14 mouse cellular contexts compared by ENCODE assay signal in genomic region chr9:88120963-88121570, GRCm38 (mm10).
DNase-seq lines count a peak whose midpoint lies in the region; ATAC-seq lines count a peak whose summit lies in the region.
"Had no signal": no experiment of that assay in that cellular context is flagged by ENCODE, and none has a peak within 500 bp of the region (broad histone marks: within the 10 kb centered on the region; RNA-seq: fewer than 3 reads in every experiment).

No protein-coding gene starts in this region.

- no peaks in the 10 kb centered on the region for H3K36me3 ChIP-seq in hindbrain, embryonic 10.5 days
- H3K36me3 ChIP-seq in hindbrain, embryonic 11.5 days (ENCODE audit: control insufficient read depth, insufficient read depth, low read length): no peaks in the 10 kb centered on the region
- H3K36me3 ChIP-seq in limb, embryonic 10.5 days: no peaks in the 10 kb centered on the region
- H3K36me3 ChIP-seq in neural tube, embryonic 15.5 days: no peaks in the 10 kb centered on the region
- H3K36me3 ChIP-seq: liver, embryonic 15.5 days had no signal

- H3K4me1 ChIP-seq in hindbrain, embryonic 10.5 days (replicated peaks): no peaks in the 10 kb centered on the region
- no peaks in the 10 kb centered on the region for H3K4me1 ChIP-seq in hindbrain, embryonic 11.5 days (replicated peaks; ENCODE audit: control insufficient read depth, insufficient read depth, low read length)
- H3K4me1 ChIP-seq in limb, embryonic 10.5 days: peaks cover 21% of the 10 kb centered on the region
- no peaks in the 10 kb centered on the region for H3K4me1 ChIP-seq in neural tube, embryonic 15.5 days
- H3K4me1 ChIP-seq: liver, embryonic 15.5 days; megakaryocyte, embryonic 14.5 days had no signal

- H3K4me3 ChIP-seq in hindbrain, embryonic 10.5 days: no peak overlapping the region
- H3K4me3 ChIP-seq in hindbrain, embryonic 11.5 days (ENCODE audit: low read depth, low read length): no peak overlapping the region
- H3K4me3 ChIP-seq in limb, embryonic 10.5 days: no peak overlapping the region
- no peak overlapping the region for H3K4me3 ChIP-seq in neural tube, embryonic 15.5 days (replicated peaks)
- H3K4me3 ChIP-seq: left cerebral cortex, adult 2 months; liver, embryonic 15.5 days; megakaryocyte, embryonic 14.5 days had no signal

- H3K27me3 ChIP-seq in hindbrain, embryonic 10.5 days (ENCODE audit: insufficient read depth, poor library complexity, severe bottlenecking): no peaks in the 10 kb centered on the region
- no peaks in the 10 kb centered on the region for H3K27me3 ChIP-seq in hindbrain, embryonic 11.5 days (ENCODE audit: control insufficient read depth, insufficient read depth, low read length)
- H3K27me3 ChIP-seq in limb, embryonic 10.5 days (ENCODE audit: low read depth, poor library complexity, severe bottlenecking): no peaks in the 10 kb centered on the region
- H3K27me3 ChIP-seq in neural tube, embryonic 15.5 days (replicated peaks): no peaks in the 10 kb centered on the region
- H3K27me3 ChIP-seq: liver, embryonic 15.5 days; megakaryocyte, embryonic 14.5 days had no signal

- 0 out of 2 replicates have a peak overlapping the region, but pooled peaks have one; percentile 16 for H3K27ac ChIP-seq in hindbrain, embryonic 10.5 days
- no peak overlapping the region for H3K27ac ChIP-seq in hindbrain, embryonic 11.5 days (ENCODE audit: low read depth, low read length)
- peak overlapping the region; percentile 53; the same call in 1 of the 2 replicates for H3K27ac ChIP-seq in limb, embryonic 10.5 days
- H3K27ac ChIP-seq in neural tube, embryonic 15.5 days (replicated peaks): no peak overlapping the region
- H3K27ac ChIP-seq: left cerebral cortex, adult 2 months; liver, embryonic 15.5 days had no signal

- 87% methylated on average over 11 of the region's 11 CpGs for WGBS in hindbrain, embryonic 10.5 days
- 87% methylated on average over 11 of the region's 11 CpGs for WGBS in hindbrain, embryonic 11.5 days
- 87% methylated on average over 11 of the region's 11 CpGs for WGBS in limb, embryonic 10.5 days
- 81% methylated on average over 11 of the region's 11 CpGs for WGBS in neural tube, embryonic 15.5 days

- DNase-seq in hindbrain, embryonic 10.5 days (ENCODE audit: low spot score): no peak
- DNase-seq in hindbrain, embryonic 11.5 days (ENCODE audit: low spot score): no peak
- peak; percentile 10 for DNase-seq in right cerebral cortex, postnatal 4 days
- DNase-seq in right cerebral cortex, adult 18-20 months: no peak
- peak; percentile 17 for DNase-seq in cerebellum, adult 9-11 months
- DNase-seq in limb, embryonic 10.5 days (ENCODE audit: low spot score): no peak
- DNase-seq in embryo, embryonic 11 days: no peak
- DNase-seq: gastrocnemius, postnatal 10 days; kidney, postnatal 4 days had no signal

- ATAC-seq in hindbrain, embryonic 11.5 days (ENCODE audit: low FRiP score): no peak
- no peak for ATAC-seq in neural tube, embryonic 15.5 days (ENCODE audit: low FRiP score)
- ATAC-seq: lung, postnatal 0 days had no signal

- H3K4me2 ChIP-seq in hindbrain, embryonic 11.5 days (replicated peaks; ENCODE audit: low read depth, low read length): no peak overlapping the region
- H3K4me2 ChIP-seq in neural tube, embryonic 15.5 days: no peak overlapping the region
- H3K4me2 ChIP-seq: liver, embryonic 15.5 days had no signal

- no peak overlapping the region for H3K9ac ChIP-seq in hindbrain, embryonic 11.5 days (ENCODE audit: low read depth, low read length)
- H3K9ac ChIP-seq in neural tube, embryonic 15.5 days (replicated peaks): no peak overlapping the region
- H3K9ac ChIP-seq: liver, embryonic 15.5 days had no signal

- H3K9me3 ChIP-seq in hindbrain, embryonic 10.5 days: no peaks in the 10 kb centered on the region
- H3K9me3 ChIP-seq in hindbrain, embryonic 11.5 days (ENCODE audit: control insufficient read depth, low read length): no peaks in the 10 kb centered on the region
- no peaks in the 10 kb centered on the region for H3K9me3 ChIP-seq in limb, embryonic 10.5 days (replicated peaks)
- H3K9me3 ChIP-seq in neural tube, embryonic 15.5 days (replicated peaks): no peaks in the 10 kb centered on the region
- H3K9me3 ChIP-seq: liver, embryonic 15.5 days; megakaryocyte, embryonic 14.5 days had no signal

Comparison
In these comparisons a context has a peak if more than half of its experiments do, and no peak if none do; other contexts are left out.
1. DNase-seq: peak in right cerebral cortex, postnatal 4 days (single experiment) and cerebellum, adult 9-11 months (single experiment); none in hindbrain, embryonic 10.5 days (single experiment), hindbrain, embryonic 11.5 days (single experiment), right cerebral cortex, adult 18-20 months (single experiment), limb, embryonic 10.5 days (single experiment) and embryo, embryonic 11 days (single experiment).
2. H3K27ac ChIP-seq: peak in hindbrain, embryonic 10.5 days (single experiment) and limb, embryonic 10.5 days (single experiment); none in hindbrain, embryonic 11.5 days (single experiment) and neural tube, embryonic 15.5 days (single experiment).